Mouse (Mus musculus) cortical plate, adult 2 months (tissue): ENCODE results near the gene Csmd2.

Source experiments
- CTCF ChIP-seq: fragments of 200-500 bp; IDR thresholded peaks from 2 replicates; pipeline ENCODE4 v1.5.1; 2011; ENCODE audit warnings: mild to moderate bottlenecking, control low read depth, low read length; ENCODE audit not compliant: insufficient read depth; ENCODE audit errors: extremely low read depth
- POLR2A ChIP-seq: fragments of 200-500 bp; IDR thresholded peaks from 2 replicates; pipeline ENCODE4 v1.6.1; 2011; ENCODE audit warnings: mild to moderate bottlenecking, low read length, control low read depth; ENCODE audit not compliant: insufficient read depth; ENCODE audit errors: extremely low read depth

GRCm38 (mm10) chr4:128273146-128273545 lies 285.5 kb downstream of the Csmd2 start:
- TF ChIP-seq CTCF = no peak
- no peak for TF ChIP-seq POLR2A
